In the genomic region with DNA sequence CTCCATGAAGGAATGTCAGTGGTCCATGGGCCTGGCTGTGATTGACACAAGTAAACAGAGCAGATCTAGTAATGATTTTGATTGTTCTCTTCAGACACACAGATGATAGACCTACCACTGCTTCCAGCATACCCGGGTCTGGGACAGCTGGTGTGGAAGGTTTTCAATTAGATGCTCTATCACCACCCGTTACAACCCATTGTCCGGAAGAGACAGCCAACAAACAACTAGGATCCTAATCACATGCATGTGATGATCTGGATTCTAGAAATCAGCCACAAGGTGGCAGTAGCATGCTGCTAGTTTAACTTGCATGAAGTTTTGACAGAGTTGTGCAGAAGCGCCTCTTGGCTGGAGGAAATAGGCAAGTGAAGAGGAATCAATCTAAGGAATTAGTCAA, we compare ENCODE assay signal across 9 mouse cellular contexts. TPM values are rescaled to one million over a fixed set of nuclear protein-coding genes. Genes with fewer than 3 reads are reported as not detected.
A peak's percentile ranks its signal among the peaks of the same experiment; 100 is the strongest.
DNase-seq lines count a peak whose midpoint lies in the region; ATAC-seq lines count a peak whose summit lies in the region.
"Had no signal": no experiment of that assay in that cellular context is flagged by ENCODE, and none has a peak within 500 bp of the region (broad histone marks: within the 10 kb centered on the region; RNA-seq: fewer than 3 reads in every experiment).

No protein-coding gene starts in this region.

- H3K9ac ChIP-seq in embryonic facial prominence, embryonic 14.5 days (ENCODE audit: low read depth, low read length) = no peak overlapping the region
- no peak overlapping the region for H3K9ac ChIP-seq in hindbrain, embryonic 11.5 days (ENCODE audit: low read depth, low read length)
- H3K9ac ChIP-seq: limb, embryonic 13.5 days had no signal

- DNase-seq in cerebellum, adult 18-20 months = peak; percentile 56 to 57
- no peak for DNase-seq in cerebellum, adult 11-12 months
- DNase-seq in embryonic facial prominence, embryonic 14.5 days (ENCODE audit: low spot score) = peak; percentile 86
- DNase-seq in hindbrain, embryonic 11.5 days (ENCODE audit: low spot score) = peak; percentile 80
- peak; percentile 75 for DNase-seq in layer of hippocampus, adult 9-10 months (ENCODE audit: low spot score)
- DNase-seq in right cerebral cortex, adult 18-20 months = peak; percentile 57

- no peak overlapping the region for H3K4me2 ChIP-seq in embryonic facial prominence, embryonic 14.5 days (ENCODE audit: low read depth, low read length)
- no peak overlapping the region for H3K4me2 ChIP-seq in hindbrain, embryonic 11.5 days (replicated peaks; ENCODE audit: low read depth, low read length)
- H3K4me2 ChIP-seq: limb, embryonic 13.5 days had no signal

- ATAC-seq in activated CD4-positive, CD25-positive, alpha-beta regulatory T cell, adult 4 months = peak; percentile 73
- ATAC-seq in embryonic facial prominence, embryonic 14.5 days (ENCODE audit: low read depth) = 0 out of 2 replicates have a peak, but pooled peaks have one; percentile 50
- peak; percentile 68; the same call in 1 of the 2 replicates for ATAC-seq in hindbrain, embryonic 11.5 days (ENCODE audit: low FRiP score)
- ATAC-seq in megakaryocyte, adult 5-6 weeks (ENCODE audit: poor library complexity, severe bottlenecking) = peak; percentile 88

- no peaks in the 10 kb centered on the region for H3K4me1 ChIP-seq in embryonic facial prominence, embryonic 14.5 days (ENCODE audit: control insufficient read depth, insufficient read depth, low read length)
- H3K4me1 ChIP-seq in hindbrain, embryonic 11.5 days (replicated peaks; ENCODE audit: control insufficient read depth, insufficient read depth, low read length) = no peaks in the 10 kb centered on the region
- H3K4me1 ChIP-seq: limb, embryonic 13.5 days had no signal

- no peaks in the 10 kb centered on the region for H3K9me3 ChIP-seq in embryonic facial prominence, embryonic 14.5 days (ENCODE audit: control insufficient read depth, low read length)
- no peaks in the 10 kb centered on the region for H3K9me3 ChIP-seq in hindbrain, embryonic 11.5 days (ENCODE audit: control insufficient read depth, low read length)
- H3K9me3 ChIP-seq: limb, embryonic 13.5 days had no signal

- H3K27ac ChIP-seq in embryonic facial prominence, embryonic 14.5 days (replicated peaks; ENCODE audit: low read depth, low read length) = no peak overlapping the region
- H3K27ac ChIP-seq in hindbrain, embryonic 11.5 days (ENCODE audit: low read depth, low read length) = no peak overlapping the region
- H3K27ac ChIP-seq: limb, embryonic 13.5 days had no signal

- no peaks in the 10 kb centered on the region for H3K27me3 ChIP-seq in embryonic facial prominence, embryonic 14.5 days (replicated peaks; ENCODE audit: control insufficient read depth, insufficient read depth, low read length)
- no peaks in the 10 kb centered on the region for H3K27me3 ChIP-seq in hindbrain, embryonic 11.5 days (ENCODE audit: control insufficient read depth, insufficient read depth, low read length)
- H3K27me3 ChIP-seq: limb, embryonic 13.5 days had no signal

- no peaks in the 10 kb centered on the region for H3K36me3 ChIP-seq in embryonic facial prominence, embryonic 14.5 days (ENCODE audit: control insufficient read depth, insufficient read depth, low read length)
- no peaks in the 10 kb centered on the region for H3K36me3 ChIP-seq in hindbrain, embryonic 11.5 days (ENCODE audit: control insufficient read depth, insufficient read depth, low read length)
- H3K36me3 ChIP-seq: limb, embryonic 13.5 days had no signal

- 14% methylated on average over 4 of the region's 4 CpGs for WGBS in embryonic facial prominence, embryonic 14.5 days
- 18% methylated on average over 4 of the region's 4 CpGs for WGBS in hindbrain, embryonic 11.5 days

- no peak overlapping the region for H3K4me3 ChIP-seq in embryonic facial prominence, embryonic 14.5 days (ENCODE audit: low read depth, low read length)
- H3K4me3 ChIP-seq in hindbrain, embryonic 11.5 days (ENCODE audit: low read depth, low read length) = no peak overlapping the region
- H3K4me3 ChIP-seq: limb, embryonic 13.5 days had no signal

RNA-seq across cellular contexts. Expression of gene Oscar, which starts 14.8 kb away (rescaled TPM):
- polyA plus RNA-seq in activated CD4-positive, CD25-positive, alpha-beta regulatory T cell, adult 4 months (2017; shearing (Covaris generic)) = not detected
- 0.22 and 0.49 TPM in 2 replicates for polyA plus RNA-seq in embryonic facial prominence, embryonic 14.5 days (2014; fragmentation: Nextera tagmentation; extraction: Ambion mirVana)
- polyA plus RNA-seq in hindbrain, embryonic 11.5 days (2014; fragmentation: Nextera tagmentation; extraction: Ambion mirVana) = 0.18 and 0.31 TPM in 2 replicates
- total RNA-seq in megakaryocyte, adult 5-6 weeks (2015) = not detected in 2 replicates
- total RNA-seq in megakaryocyte, adult 5-6 weeks (2017) = not detected in 2 replicates

RNA-seq across cellular contexts. Expression of gene Ndufa3, which starts 16.1 kb away (rescaled TPM):
- 100 to 1,000 TPM; 684 to 742 TPM for polyA plus RNA-seq in activated CD4-positive, CD25-positive, alpha-beta regulatory T cell, adult 4 months (2017; shearing (Covaris generic))
- polyA plus RNA-seq in embryonic facial prominence, embryonic 14.5 days (2014; fragmentation: Nextera tagmentation; extraction: Ambion mirVana) = 497 and 552 TPM in 2 replicates
- polyA plus RNA-seq in hindbrain, embryonic 11.5 days (2014; fragmentation: Nextera tagmentation; extraction: Ambion mirVana) = 343 and 344 TPM in 2 replicates
- total RNA-seq in megakaryocyte, adult 5-6 weeks (2015) = 263 and 351 TPM in 2 replicates
- 273 and 274 TPM in 2 replicates for total RNA-seq in megakaryocyte, adult 5-6 weeks (2017)

RNA-seq across cellular contexts. Expression of gene Tfpt, which starts 28.6 kb away (rescaled TPM):
- 10 to 100 TPM; 16.9 to 21.4 TPM for polyA plus RNA-seq in activated CD4-positive, CD25-positive, alpha-beta regulatory T cell, adult 4 months (2017; shearing (Covaris generic))
- 19.1 and 20.5 TPM in 2 replicates for polyA plus RNA-seq in embryonic facial prominence, embryonic 14.5 days (2014; fragmentation: Nextera tagmentation; extraction: Ambion mirVana)
- 28.5 and 28.9 TPM in 2 replicates for polyA plus RNA-seq in hindbrain, embryonic 11.5 days (2014; fragmentation: Nextera tagmentation; extraction: Ambion mirVana)
- total RNA-seq in megakaryocyte, adult 5-6 weeks (2015) = 20.8 and 30.4 TPM in 2 replicates
- 23.8 and 28.4 TPM in 2 replicates for total RNA-seq in megakaryocyte, adult 5-6 weeks (2017)

RNA-seq across cellular contexts. Expression of gene Prpf31, which starts 28.7 kb away (rescaled TPM):
- polyA plus RNA-seq in activated CD4-positive, CD25-positive, alpha-beta regulatory T cell, adult 4 months (2017; shearing (Covaris generic)) = 10 to 100 TPM; 78.4 to 96.2 TPM
- polyA plus RNA-seq in embryonic facial prominence, embryonic 14.5 days (2014; fragmentation: Nextera tagmentation; extraction: Ambion mirVana) = 74.0 and 88.2 TPM in 2 replicates
- polyA plus RNA-seq in hindbrain, embryonic 11.5 days (2014; fragmentation: Nextera tagmentation; extraction: Ambion mirVana) = 124 and 136 TPM in 2 replicates
- 15.1 and 21.1 TPM in 2 replicates for total RNA-seq in megakaryocyte, adult 5-6 weeks (2015)
- 51.0 and 66.7 TPM in 2 replicates for total RNA-seq in megakaryocyte, adult 5-6 weeks (2017)

RNA-seq across cellular contexts. Expression of gene Cnot3, which starts 43.9 kb away (rescaled TPM):
- polyA plus RNA-seq in activated CD4-positive, CD25-positive, alpha-beta regulatory T cell, adult 4 months (2017; shearing (Covaris generic)) = 10 to 100 TPM; 36.6 to 42.0 TPM
- polyA plus RNA-seq in embryonic facial prominence, embryonic 14.5 days (2014; fragmentation: Nextera tagmentation; extraction: Ambion mirVana) = 50.7 and 51.0 TPM in 2 replicates
- polyA plus RNA-seq in hindbrain, embryonic 11.5 days (2014; fragmentation: Nextera tagmentation; extraction: Ambion mirVana) = 50.9 and 58.3 TPM in 2 replicates
- 119 and 123 TPM in 2 replicates for total RNA-seq in megakaryocyte, adult 5-6 weeks (2015)
- 23.5 and 36.8 TPM in 2 replicates for total RNA-seq in megakaryocyte, adult 5-6 weeks (2017)
